Mouse (Mus musculus) kidney, embryonic 16.5 days (tissue): ENCODE results near the gene Cmtm3. TPM values are rescaled to one million over a fixed set of nuclear protein-coding genes. Genes with fewer than 3 reads are reported as not detected.
"Not testable (repeated sequence)": the region's sequence is repeated elsewhere in the genome, so short reads cannot be mapped to it uniquely, and the experiment has no call there.

Source experiments
- ATAC-seq: fragments of 200-750 bp; cut with Nextera tagmentation; 2 replicates; pipeline ENCODE4 v1.8.0; 2017; ENCODE audit warnings: moderate TSS enrichment; ENCODE audit not compliant: low FRiP score, low TSS enrichment
- H3K27ac ChIP-seq: fragments of 300-500 bp; sonication (generic); 2 replicates; pipeline ENCODE4 v1.5.1; 2014; ENCODE audit warnings: low read length
- H3K27me3 ChIP-seq: fragments of 300-500 bp; sonication (generic); 2 replicates; pipeline ENCODE4 v1.6.1; 2014; ENCODE audit warnings: low read length, control low read depth, mixed read lengths; ENCODE audit not compliant: insufficient read depth
- H3K36me3 ChIP-seq: fragments of 300-500 bp; sonication (generic); 2 replicates; pipeline ENCODE4 v1.6.1; 2014; ENCODE audit warnings: low read length, control low read depth, mixed read lengths; ENCODE audit not compliant: insufficient read depth
- H3K4me1 ChIP-seq: fragments of 300-500 bp; sonication (generic); 2 replicates; pipeline ENCODE4 v1.6.1; 2014; ENCODE audit warnings: low read length, control low read depth, mixed read lengths; ENCODE audit not compliant: insufficient read depth
- H3K4me2 ChIP-seq: fragments of 300-500 bp; sonication (generic); replicated peaks from 2 replicates; pipeline ENCODE4 v1.6.1; 2014; ENCODE audit warnings: low read depth, low read length
- H3K4me3 ChIP-seq: fragments of 300-500 bp; sonication (generic); 2 replicates; pipeline ENCODE4 v1.5.1; 2014; ENCODE audit warnings: mild to moderate bottlenecking, low read length
- H3K9ac ChIP-seq: fragments of 300-500 bp; sonication (generic); replicated peaks from 2 replicates; pipeline ENCODE4 v1.6.1; 2014; ENCODE audit warnings: low read length
- H3K9me3 ChIP-seq: fragments of 300-500 bp; sonication (generic); 2 replicates; pipeline ENCODE4 v1.6.1; 2016; ENCODE audit warnings: low read length, control low read depth
- WGBS: fragments of 180-500 bp; shearing (Covaris S2); extraction: QIAGEN DNeasy Blood & Tissue Kit; methylation state at CpG from one replicate; pipeline ENCODE4 v1.1.7; 2014; 5-methylcytosine and 5-hydroxymethylcytosine counted together
- polyA plus RNA-seq: library from polyadenylated mRNA; unstranded; fragments of >200 nt; fragmentation: Nextera tagmentation; extraction: Ambion mirVana; gene quantifications from 2 replicates; pipeline ENCODE4 v1.2.1, GENCODE M21; 2015

Cmtm3 gene
- 172 and 174 TPM in 2 replicates for polyA plus RNA-seq

- no peaks in the 10 kb centered on the region; the same call in 1 of the 2 replicates for H3K9me3 ChIP-seq
- H3K4me1 ChIP-seq = peaks cover 18% of the 10 kb centered on the region
- WGBS = 16% methylated on average over 16 of the region's 18 CpGs
- H3K4me2 ChIP-seq = peak within 1 kb of the TSS; percentile 78
- 0 out of 2 replicates have a peak, but pooled peaks cover 4% of the 10 kb centered on the region for H3K36me3 ChIP-seq
- no peaks in the 10 kb centered on the region for H3K27me3 ChIP-seq
- ATAC-seq = 0 out of 2 replicates have a peak, but pooled peaks have one; percentile 1
- H3K9ac ChIP-seq = peak within 1 kb of the TSS; percentile 88
- peak within 1 kb of the TSS; percentile 75 for H3K4me3 ChIP-seq
- H3K27ac ChIP-seq = peak within 1 kb of the TSS; percentile 43
These were observed at the start of gene Cmtm3 for GRCm38 (mm10) chr8:104339229-104339982. TSS of gene Cmtm3 (plus strand) at chr8:104339410.

GRCm38 (mm10) chr8:104293081-104293480 lies 46.1 kb upstream of the Cmtm3 start, which contains the start of gene Cmtm2a:
TSS of gene Cmtm2a (minus strand) at chr8:104293181.
- not testable (repeated sequence) for H3K27me3 ChIP-seq, H3K4me1 ChIP-seq, H3K4me2 ChIP-seq, H3K9ac ChIP-seq, H3K27ac ChIP-seq, ATAC-seq, H3K9me3 ChIP-seq, H3K4me3 ChIP-seq, H3K36me3 ChIP-seq
- WGBS = 86% methylated on average over 12 of the region's 12 CpGs

- Histone ChIP-seq H3K27me3 (no peaks in the 10 kb centered on the region), H3K4me1 (no peaks in the 10 kb centered on the region), H3K9ac (no peak overlapping the region), H3K36me3 (no peaks in the 10 kb centered on the region), H3K4me3 (no peak overlapping the region), H3K9me3 (no peaks in the 10 kb centered on the region), H3K27ac (no peak overlapping the region), H3K4me2 (no peak overlapping the region)
- ATAC-seq = no peak
- 89% methylated on average over 1 of the region's 1 CpGs for whole genome bisulfite sequencing
These were observed 44.8 kb upstream of the Cmtm3 start for GRCm38 (mm10) chr8:104294396-104294795.

GRCm38 (mm10) chr8:104301577-104301976 lies 37.6 kb upstream of the Cmtm3 start:
- not testable (repeated sequence) for H3K36me3 ChIP-seq, H3K9ac ChIP-seq, H3K9me3 ChIP-seq, H3K27ac ChIP-seq, ATAC-seq, H3K4me1 ChIP-seq, H3K27me3 ChIP-seq, H3K4me3 ChIP-seq, H3K4me2 ChIP-seq
- WGBS = 12% methylated on average over 3 of the region's 3 CpGs

GRCm38 (mm10) chr8:104302536-104302935 lies 36.7 kb upstream of the Cmtm3 start:
- H3K9ac ChIP-seq, ATAC-seq, H3K36me3 ChIP-seq, H3K27ac ChIP-seq, H3K4me1 ChIP-seq, H3K9me3 ChIP-seq, H3K27me3 ChIP-seq, H3K4me3 ChIP-seq, H3K4me2 ChIP-seq: not testable (repeated sequence)
- 85% methylated on average over 4 of the region's 4 CpGs for WGBS

- no peak overlapping the region for H3K9ac ChIP-seq
- no peaks in the 10 kb centered on the region for H3K27me3 ChIP-seq
- H3K4me1 ChIP-seq = no peaks in the 10 kb centered on the region
- no peak overlapping the region for H3K4me2 ChIP-seq
- no peaks in the 10 kb centered on the region for H3K9me3 ChIP-seq
- ATAC-seq = no peak
- H3K4me3 ChIP-seq = no peak overlapping the region
- no peaks in the 10 kb centered on the region for H3K36me3 ChIP-seq
- no peak overlapping the region for H3K27ac ChIP-seq
- WGBS = 84% methylated on average over 11 of the region's 11 CpGs
These were observed 34.2 kb upstream of the Cmtm3 start for GRCm38 (mm10) chr8:104304962-104305361.

- H3K27ac ChIP-seq, ATAC-seq, H3K4me1 ChIP-seq, H3K27me3 ChIP-seq, H3K4me3 ChIP-seq, H3K9ac ChIP-seq, H3K4me2 ChIP-seq, H3K9me3 ChIP-seq, H3K36me3 ChIP-seq: not testable (repeated sequence)
- 46% methylated on average over 6 of the region's 6 CpGs for WGBS
These were observed 30.9 kb upstream of the Cmtm3 start for GRCm38 (mm10) chr8:104308341-104308740.

GRCm38 (mm10) chr8:104309441-104310155 lies 29.6 kb upstream of the Cmtm3 start, which contains the start of the genes Gm45711 and Cmtm1:
TSS of gene Gm45711 (minus strand) at chr8:104310081.
TSS of gene Cmtm1 (minus strand) at chr8:104310145.
- WGBS = 87% methylated on average over 36 of the region's 36 CpGs
- ATAC-seq = not testable (repeated sequence)

GRCm38 (mm10) chr8:104312023-104312422 lies 27.2 kb upstream of the Cmtm3 start:
- not testable (repeated sequence) for H3K9me3 ChIP-seq, H3K9ac ChIP-seq, H3K4me1 ChIP-seq, H3K4me3 ChIP-seq, H3K27me3 ChIP-seq, H3K4me2 ChIP-seq, ATAC-seq, H3K27ac ChIP-seq, H3K36me3 ChIP-seq
- WGBS = 81% methylated on average over 3 of the region's 3 CpGs

More at GRCm38 (mm10) chr8:104309441-104310155, 29.6 kb upstream of the Cmtm3 start, which contains the start of the genes Gm45711 and Cmtm1:
- not testable (repeated sequence) for H3K4me2 ChIP-seq, H3K9ac ChIP-seq, H3K27ac ChIP-seq, H3K4me3 ChIP-seq, H3K36me3 ChIP-seq, H3K27me3 ChIP-seq, H3K9me3 ChIP-seq, H3K4me1 ChIP-seq

- Histone ChIP-seq H3K9me3 (no peaks in the 10 kb centered on the region), H3K36me3 (no peaks in the 10 kb centered on the region), H3K4me3 (no peak overlapping the region), H3K27me3 (no peaks in the 10 kb centered on the region), H3K27ac (no peak overlapping the region), H3K4me1 (no peaks in the 10 kb centered on the region), H3K9ac (no peak overlapping the region), H3K4me2 (no peak overlapping the region)
- ATAC-seq = no peak
- WGBS = 65% methylated on average over 4 of the region's 4 CpGs
These were observed 25.9 kb upstream of the Cmtm3 start for GRCm38 (mm10) chr8:104313311-104313710.
